ENCODE assay signal across 13 mouse cellular contexts in the genomic region with DNA sequence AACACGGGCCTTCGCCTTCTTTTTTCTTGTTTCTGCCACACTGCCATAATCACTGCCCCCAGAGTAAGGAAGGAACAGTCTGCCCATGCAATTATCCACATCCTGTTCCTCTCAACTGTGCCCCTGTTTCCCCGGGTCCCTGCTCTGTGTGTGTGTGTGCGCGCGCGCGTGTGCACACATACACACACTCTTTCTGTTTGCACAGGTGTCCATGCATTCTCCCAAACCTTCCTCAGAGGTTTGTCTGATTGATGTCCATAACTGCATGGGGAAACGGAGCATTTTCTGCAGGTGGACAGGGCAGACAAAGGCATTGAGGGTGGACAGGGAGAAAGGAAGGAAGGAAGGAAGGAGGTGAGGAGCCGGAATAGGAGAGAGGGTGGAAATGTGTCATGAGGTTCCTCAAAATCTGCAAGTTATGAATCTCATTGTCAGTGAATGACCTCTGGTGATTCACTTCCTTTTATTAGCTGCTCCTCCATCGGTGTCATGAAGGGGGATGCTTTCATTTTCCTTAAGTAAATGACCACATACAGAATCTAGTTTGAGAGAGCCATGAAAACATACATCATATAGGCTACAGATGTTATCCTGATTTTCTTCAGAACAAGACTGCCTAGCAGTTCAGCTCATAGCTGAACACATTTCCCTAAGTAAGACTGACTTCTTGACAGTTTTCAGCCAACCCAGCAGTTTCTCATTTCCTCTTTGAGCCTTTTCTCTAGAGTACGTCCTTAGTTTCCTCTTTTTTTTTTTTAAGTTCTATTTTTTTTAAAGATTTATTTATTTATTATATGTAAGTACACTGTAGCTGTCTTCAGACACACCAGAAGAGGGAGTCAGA. TPM values are rescaled to one million over a fixed set of nuclear protein-coding genes. Genes with fewer than 3 reads are reported as not detected.
DNase-seq lines count a peak whose midpoint lies in the region; ATAC-seq and TF ChIP-seq lines count a peak whose summit lies in the region.
"Had no signal": no experiment of that assay in that cellular context is flagged by ENCODE, and none has a peak within 500 bp of the region (broad histone marks: within the 10 kb centered on the region; RNA-seq: fewer than 3 reads in every experiment).

No protein-coding gene starts in this region.

- peaks cover 9% of the 10 kb centered on the region; the same call in 1 of the 2 replicates for H3K4me1 ChIP-seq in heart, embryonic 15.5 days (replicated peaks)
- H3K4me1 ChIP-seq in lung, embryonic 15.5 days: 0 out of 2 replicates have a peak, but pooled peaks cover 4% of the 10 kb centered on the region
- H3K4me1 ChIP-seq in cortical plate, adult 2 months (ENCODE audit: control insufficient read depth, insufficient read depth, low read length): peaks cover 6% of the 10 kb centered on the region

- no peak overlapping the region for H3K4me3 ChIP-seq in heart, embryonic 15.5 days
- no peak overlapping the region for H3K4me3 ChIP-seq in lung, embryonic 15.5 days
- no peak overlapping the region for H3K4me3 ChIP-seq in cortical plate, adult 2 months (ENCODE audit: insufficient read depth, low read length)

- H3K27ac ChIP-seq in heart, embryonic 15.5 days: peak overlapping the region; percentile 31; the same call in 1 of the 2 replicates
- peak overlapping the region; percentile 68 for H3K27ac ChIP-seq in lung, embryonic 15.5 days
- H3K27ac ChIP-seq in cortical plate, adult 2 months (ENCODE audit: insufficient read depth, low read length): peak overlapping the region; percentile 42; the same call in 1 of the 2 replicates

- no peak for TF ChIP-seq POLR2A in cortical plate, adult 2 months (IDR thresholded peaks at IDR 0.05; ENCODE audit: extremely low read depth, insufficient read depth, low read length)

- 72% methylated on average over 12 of the region's 12 CpGs for WGBS in heart, embryonic 15.5 days
- 54% methylated on average over 12 of the region's 12 CpGs for WGBS in lung, embryonic 15.5 days

- no peak for DNase-seq in heart, postnatal 14 days
- DNase-seq in lung, postnatal 10 days: no peak
- DNase-seq in urinary bladder, postnatal 10 days (ENCODE audit: low spot score): no peak
- no peak for DNase-seq in left cerebral cortex, postnatal 36 days (ENCODE audit: low spot score in 2 of 2)
- DNase-seq: adrenal gland, postnatal 36 days; cerebellum, adult 9-10 months; gastrocnemius, postnatal 14 days; lung, adult 18-20 months had no signal

- no peak overlapping the region for H3K4me2 ChIP-seq in heart, embryonic 15.5 days
- peak overlapping the region; percentile 21 for H3K4me2 ChIP-seq in lung, embryonic 15.5 days

- intact Hi-C loops in heart, postnatal 14 days (cut with DNase I): no loop called here
- intact Hi-C loops in left cerebral cortex, postnatal 36 days (cut with DNase I): no loop called here

- no peak for TF ChIP-seq CTCF in cortical plate, adult 2 months (IDR thresholded peaks at IDR 0.05; ENCODE audit: extremely low read depth, insufficient read depth, low read length)

- H3K9ac ChIP-seq in heart, embryonic 15.5 days: no peak overlapping the region
- no peak overlapping the region for H3K9ac ChIP-seq in lung, embryonic 15.5 days

- ATAC-seq in heart, embryonic 15.5 days (replicated peaks; ENCODE audit: insufficient number of reproducible peaks, insufficient read depth, low FRiP score, low read depth): no peak
- ATAC-seq in lung, embryonic 15.5 days (ENCODE audit: borderline replicate concordance, extremely low read depth, low FRiP score, low TSS enrichment): no peak
- peak; percentile 91 for ATAC-seq in megakaryocyte, adult 5-6 weeks (ENCODE audit: poor library complexity, severe bottlenecking)
- ATAC-seq: hindbrain, embryonic 16.5 days had no signal

- no peaks in the 10 kb centered on the region for H3K9me3 ChIP-seq in heart, embryonic 15.5 days (replicated peaks)
- H3K9me3 ChIP-seq in lung, embryonic 15.5 days: no peaks in the 10 kb centered on the region

- no peaks in the 10 kb centered on the region for H3K27me3 ChIP-seq in heart, embryonic 15.5 days
- H3K27me3 ChIP-seq in lung, embryonic 15.5 days: no peaks in the 10 kb centered on the region

- H3K36me3 ChIP-seq in heart, embryonic 15.5 days: no peaks in the 10 kb centered on the region
- no peaks in the 10 kb centered on the region for H3K36me3 ChIP-seq in lung, embryonic 15.5 days

RNA-seq across cellular contexts. Expression of a gene that starts 6.7 kb away (rescaled TPM):
- 1.4 and 1.9 TPM in 2 replicates for polyA plus RNA-seq in heart, embryonic 15.5 days (2015; fragmentation: Nextera tagmentation; extraction: Ambion mirVana)
- 1 to 10 TPM; 5.7 to 6.1 TPM for total RNA-seq in heart, postnatal 14 days (2021)
- 0.86 and 1.2 TPM in 2 replicates for polyA plus RNA-seq in lung, embryonic 15.5 days (2015; fragmentation: Nextera tagmentation; extraction: Ambion mirVana)
- polyA plus RNA-seq in cortical plate, adult 2 months (2012; rRNA removed): 4.2 and 5.2 TPM in 2 replicates
- total RNA-seq in megakaryocyte, adult 5-6 weeks (2015): 7.0 and 9.5 TPM in 2 replicates
- total RNA-seq in megakaryocyte, adult 5-6 weeks (2017): 16.8 and 17.1 TPM in 2 replicates
- 1 to 10 TPM; 6.0 to 8.3 TPM for total RNA-seq in left cerebral cortex, postnatal 36 days (2021)

RNA-seq across cellular contexts. Expression of a gene that starts 35.9 kb away (rescaled TPM):
- 75.7 and 76.8 TPM in 2 replicates for polyA plus RNA-seq in heart, embryonic 15.5 days (2015; fragmentation: Nextera tagmentation; extraction: Ambion mirVana)
- total RNA-seq in heart, postnatal 14 days (2021): 10 to 100 TPM; 40.8 to 42.3 TPM
- polyA plus RNA-seq in lung, embryonic 15.5 days (2015; fragmentation: Nextera tagmentation; extraction: Ambion mirVana): 40.8 and 41.2 TPM in 2 replicates
- 287 and 303 TPM in 2 replicates for polyA plus RNA-seq in cortical plate, adult 2 months (2012; rRNA removed)
- total RNA-seq in megakaryocyte, adult 5-6 weeks (2015): 24.0 and 24.3 TPM in 2 replicates
- 50.1 and 61.1 TPM in 2 replicates for total RNA-seq in megakaryocyte, adult 5-6 weeks (2017)
- total RNA-seq in left cerebral cortex, postnatal 36 days (2021): 100 to 1,000 TPM; 322 to 378 TPM

Comparison
In these comparisons a context has a peak if more than half of its experiments do, and no peak if none do; other contexts are left out.
1. RNA of a gene that starts 35.9 kb away (total RNA-seq): 322 to 378 TPM in left cerebral cortex, postnatal 36 days; 24.0 to 61.1 TPM in megakaryocyte, adult 5-6 weeks and 40.8 to 42.3 TPM in heart, postnatal 14 days; every median in the first group is over 4 times any median in the second.
2. Peak in every context shown above with its lines, with median percentiles within 50 percentile points of each other: H3K27ac ChIP-seq.